Mouse (Mus musculus) gastrocnemius, adult 8-10 months (tissue): ENCODE measurements around the gene Arhgef6. TPM values are rescaled to one million over a fixed set of nuclear protein-coding genes. Genes with fewer than 3 reads are reported as not detected.
A peak's percentile ranks its signal among the peaks of the same experiment; 100 is the strongest.

Experiments
- DNase-seq, 2 experiments: peaks; one replicate each; pipeline ENCODE4 v3.0.0; 2022; ENCODE audit warnings: low spot score in 2 of 2
- total RNA-seq, 4 experiments: library from RNA; stranded (reverse); gene quantifications; 2 replicates each; pipeline ENCODE4 v1.2.4; 2022

Arhgef6 gene
- total RNA-seq, 4 experiments from 2014 or later, result 49.8 to 54.1 (median 52.0) TPM

DNA sequence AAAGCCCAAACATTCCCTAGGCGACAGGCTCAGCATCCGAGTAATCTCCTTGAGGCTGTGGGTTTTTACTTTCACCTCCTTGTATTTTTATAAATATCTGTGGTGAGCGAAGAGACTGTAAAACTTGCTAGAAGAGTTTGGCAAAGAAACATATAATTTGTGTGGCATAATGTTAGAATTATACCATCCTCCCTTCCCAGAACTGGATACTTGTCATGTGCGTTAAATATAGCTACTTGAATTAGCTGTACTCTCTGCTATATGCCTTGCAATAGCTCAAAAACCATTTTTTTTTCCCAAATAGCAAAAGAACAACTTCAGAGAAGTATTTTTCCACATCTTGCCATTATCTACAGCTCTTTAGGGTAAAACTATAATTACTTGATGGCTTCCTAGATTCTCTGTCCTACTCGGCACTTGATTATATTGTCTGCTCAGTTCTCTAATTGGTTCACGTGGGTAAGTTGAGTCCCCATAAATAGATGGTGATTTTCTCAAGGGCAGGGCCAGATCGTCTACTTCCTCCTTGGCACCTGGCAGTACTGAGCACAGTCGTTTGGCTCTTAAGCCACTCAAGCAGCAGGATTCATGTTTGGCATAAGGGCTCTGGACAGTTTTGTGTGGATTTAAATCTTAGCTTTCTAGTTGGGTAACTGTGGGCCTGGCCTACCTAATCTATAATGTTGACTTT, 35.2 kb downstream of the Arhgef6 start:
- DNase-seq, result no peak

DNA sequence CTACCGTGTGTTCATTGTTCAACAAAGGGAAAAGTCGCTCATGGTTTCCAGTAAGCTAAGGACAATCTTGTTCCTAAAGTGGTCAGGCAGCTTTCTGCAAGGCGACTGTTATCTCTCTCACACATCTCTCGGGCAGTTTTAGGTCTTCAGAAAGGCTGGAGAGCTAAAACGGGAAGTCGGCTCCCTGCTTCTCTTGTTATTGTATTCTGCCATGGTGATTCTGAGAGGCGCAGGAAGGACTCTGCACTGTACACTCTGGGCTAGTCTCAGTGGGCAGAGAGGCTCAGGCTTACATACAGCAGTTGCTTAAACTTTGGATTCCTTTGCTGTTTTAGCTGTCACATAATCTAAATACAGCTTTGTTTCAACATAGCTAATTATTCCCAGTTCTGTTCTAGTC, 39.6 kb downstream of the Arhgef6 start:
- DNase-seq, result no peak

DNA sequence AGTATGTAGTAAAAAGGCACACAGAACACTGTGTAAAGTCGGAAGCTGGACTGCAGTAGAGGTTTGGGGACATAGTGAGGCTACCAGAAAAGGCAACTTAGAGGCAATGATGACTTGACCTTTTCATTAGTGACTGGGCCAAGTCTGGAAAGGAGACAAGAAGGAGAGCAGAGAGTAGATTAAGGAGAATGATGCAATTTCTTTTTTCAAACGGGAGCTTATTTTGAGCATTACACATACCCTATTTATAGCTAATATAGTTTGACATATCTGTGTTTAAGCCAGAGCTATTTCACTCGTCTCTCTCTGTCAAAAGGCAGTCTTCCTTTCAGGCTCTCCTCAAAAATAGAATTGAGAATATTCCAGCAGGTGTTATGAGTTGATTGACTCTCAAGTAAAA, 50.1 kb downstream of the Arhgef6 start:
- DNase-seq, result no peak

DNA sequence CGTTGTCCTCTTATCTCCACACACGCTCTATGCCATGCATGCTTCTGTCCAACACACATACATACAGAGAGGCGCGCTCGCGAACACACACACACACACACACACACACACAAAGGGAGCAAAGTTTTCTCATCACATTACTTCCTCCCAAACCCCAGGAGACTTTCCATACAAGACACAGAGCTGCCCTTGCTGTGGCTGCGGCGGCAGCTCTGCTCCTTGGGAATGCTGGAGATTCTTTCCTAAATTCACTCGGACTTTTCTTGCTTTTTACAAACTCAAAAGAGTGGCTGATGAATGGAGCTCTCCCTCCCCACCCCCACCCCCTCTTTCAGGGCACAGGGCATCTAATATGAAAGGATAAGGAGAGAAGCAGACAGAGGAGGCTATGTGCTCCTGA, 52.2 kb downstream of the Arhgef6 start:
- DNase-seq, result no peak

DNA sequence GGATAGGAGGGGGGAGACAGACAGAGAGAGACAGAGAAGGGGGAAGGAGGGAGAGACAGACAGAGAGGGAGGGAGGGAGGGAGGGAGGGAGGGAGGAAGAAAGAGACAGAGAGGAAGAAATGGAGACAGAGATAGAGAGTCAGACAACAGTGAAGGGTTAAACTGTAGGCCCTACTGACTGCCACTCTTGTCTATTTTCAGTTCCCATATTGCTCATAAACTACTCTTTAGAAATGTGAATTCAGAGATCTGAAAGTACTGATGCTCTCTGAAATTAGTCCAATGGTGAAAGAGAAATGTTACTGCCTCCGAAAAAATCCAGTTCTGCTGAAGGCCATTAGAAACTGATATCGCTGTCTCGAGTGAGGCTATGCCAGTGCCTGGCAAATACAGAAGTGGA, 56.3 kb downstream of the Arhgef6 start:
- DNase-seq, result no peak

DNA sequence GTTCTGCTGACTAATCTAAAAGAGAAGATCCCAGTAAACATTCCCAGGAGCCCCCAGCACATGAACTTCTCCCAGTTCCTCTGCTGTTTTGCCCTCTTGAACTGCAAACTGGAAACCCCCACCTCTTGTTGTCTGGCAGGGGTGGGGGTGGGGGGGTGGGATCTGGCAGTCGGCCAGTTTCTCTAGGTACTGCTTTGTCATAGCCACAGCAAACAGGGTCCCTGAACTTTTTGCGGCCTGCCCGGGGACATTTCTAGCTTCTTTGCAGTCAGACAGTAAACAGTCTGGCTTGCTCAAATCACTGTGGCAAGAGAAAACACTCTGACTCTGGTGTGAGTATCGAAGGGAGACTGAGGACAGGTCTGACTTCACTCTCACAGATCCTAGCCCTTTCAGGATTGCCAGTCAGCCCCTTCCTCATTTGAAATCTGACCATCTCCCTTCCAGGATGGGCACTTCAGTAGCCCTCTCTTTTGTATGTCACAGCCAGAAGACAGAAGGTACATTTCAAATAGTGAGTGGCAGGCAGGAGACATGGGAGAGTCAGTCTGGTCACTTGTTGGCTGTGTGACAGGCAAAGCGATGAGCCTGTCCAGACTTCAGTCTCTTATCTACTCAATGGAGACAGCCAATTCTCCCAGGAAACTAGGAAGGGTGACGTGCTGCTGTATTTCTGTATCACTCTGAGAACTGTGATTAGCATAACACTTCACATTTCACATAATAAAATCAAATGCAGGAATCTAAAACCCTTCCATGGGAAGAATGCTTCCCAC, 60.8 kb downstream of the Arhgef6 start:
- DNase-seq, result no peak

DNA sequence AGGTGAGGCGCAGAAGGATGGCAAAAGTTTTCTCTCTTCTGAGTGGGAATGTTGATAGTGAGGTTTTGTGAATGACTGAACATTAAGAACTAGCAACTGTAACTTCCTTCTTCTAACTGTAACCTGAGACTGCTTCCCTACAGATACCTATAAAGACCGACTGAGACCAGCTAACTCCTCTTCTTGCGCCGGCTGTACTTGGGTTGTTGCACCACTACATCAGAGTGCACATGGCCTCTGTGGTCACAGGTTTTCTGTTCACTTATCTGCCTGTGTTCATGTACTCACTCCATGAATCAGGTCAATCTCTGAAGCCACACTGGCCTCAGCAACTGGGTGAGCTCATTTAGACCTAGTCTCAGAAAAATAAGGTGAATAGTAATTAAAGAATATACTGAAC, 75.0 kb downstream of the Arhgef6 start:
- no peak for DNase-seq

DNA sequence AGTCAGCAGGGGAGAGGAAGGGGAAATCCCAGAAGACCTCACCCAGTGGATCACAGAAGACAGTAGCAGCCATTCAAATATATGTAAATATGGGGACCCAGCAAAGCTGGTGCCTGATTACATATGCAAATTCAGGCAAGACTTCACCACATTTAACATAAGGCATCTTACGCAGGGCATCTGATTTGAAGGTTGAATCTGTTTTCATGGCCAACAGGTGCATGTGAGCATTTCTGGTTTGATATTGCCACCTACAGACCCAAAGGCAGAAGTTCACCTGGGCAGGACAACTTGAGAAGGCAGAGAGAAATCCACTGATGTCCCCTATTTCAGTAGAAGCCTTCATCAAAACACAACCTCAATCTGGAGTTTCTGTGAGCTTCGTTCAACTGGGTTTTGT, 77.8 kb downstream of the Arhgef6 start:
- no peak for DNase-seq

DNA sequence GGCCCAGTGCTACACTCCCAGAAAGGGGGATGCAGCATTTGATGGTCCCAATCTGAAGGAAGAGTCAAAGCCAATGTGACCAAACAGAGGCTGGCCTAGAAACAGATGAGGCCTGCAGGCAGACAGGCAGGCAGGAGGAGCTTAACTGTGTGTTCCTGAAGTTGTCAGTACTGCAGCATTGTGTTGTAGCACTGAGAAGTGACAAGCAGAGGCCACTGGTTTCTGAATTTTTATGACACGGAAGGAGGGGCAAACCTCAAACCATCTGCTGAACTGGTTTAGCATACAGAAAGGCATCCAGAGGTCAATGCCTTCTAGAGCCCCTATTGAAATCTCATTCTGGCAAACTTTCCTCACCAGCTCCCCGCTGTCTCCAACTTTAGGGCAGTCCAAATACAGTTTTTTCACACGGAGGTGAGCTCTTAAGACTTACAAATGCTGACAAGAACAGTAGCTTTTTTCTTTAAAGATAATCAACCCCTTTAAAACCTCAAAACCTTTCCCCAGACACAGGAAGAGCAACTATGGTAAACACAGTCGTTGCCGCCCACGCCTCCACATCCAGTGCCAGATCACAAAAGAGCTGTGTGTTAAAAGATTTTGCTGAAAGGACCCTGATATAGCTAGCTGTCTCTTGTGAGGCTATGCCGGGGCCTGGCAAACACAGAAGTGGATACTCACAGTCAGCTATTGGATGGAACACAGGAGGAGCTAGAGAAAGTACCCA, 85.0 kb downstream of the Arhgef6 start:
- no peak for DNase-seq

DNA sequence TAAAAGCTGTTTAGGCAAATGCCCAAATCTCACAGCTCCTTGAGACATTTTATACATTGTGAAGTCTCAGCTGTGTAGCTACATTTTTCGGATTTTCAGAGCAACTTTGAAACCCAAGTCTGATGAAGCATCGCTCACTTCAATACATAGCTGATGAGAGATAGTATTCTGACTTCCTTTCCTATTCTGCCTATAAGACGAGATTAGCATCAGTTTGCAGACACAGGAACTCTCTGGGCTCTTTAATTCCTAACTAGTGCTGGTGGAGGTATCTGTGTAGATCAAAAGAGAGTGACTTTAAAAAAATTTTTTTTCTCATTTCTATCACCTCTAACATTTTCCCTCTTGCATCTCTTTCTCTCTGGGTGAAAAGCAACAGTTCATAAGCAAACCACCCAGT, 100.0 kb downstream of the Arhgef6 start:
- DNase-seq, result no peak

DNA sequence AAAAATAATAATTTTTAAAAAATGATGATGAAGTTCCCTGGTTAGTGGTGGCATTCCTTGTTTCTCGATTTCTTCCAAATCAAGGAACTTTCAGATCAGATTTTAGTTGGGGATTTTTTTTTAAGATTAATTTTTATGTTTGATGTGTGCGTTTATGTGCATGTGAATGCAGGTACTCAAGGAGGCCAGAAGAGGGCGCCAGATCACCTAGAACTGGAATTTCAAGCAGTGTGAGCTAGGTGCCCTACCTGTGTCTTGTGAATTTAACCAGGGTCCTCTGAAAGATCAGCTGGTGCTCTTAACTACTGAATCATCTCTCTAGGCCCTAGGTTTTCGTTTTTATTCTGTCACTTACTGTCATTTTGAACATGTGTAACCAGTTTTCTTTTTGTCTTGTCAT, 102.5 kb downstream of the Arhgef6 start:
- no peak for DNase-seq

DNA sequence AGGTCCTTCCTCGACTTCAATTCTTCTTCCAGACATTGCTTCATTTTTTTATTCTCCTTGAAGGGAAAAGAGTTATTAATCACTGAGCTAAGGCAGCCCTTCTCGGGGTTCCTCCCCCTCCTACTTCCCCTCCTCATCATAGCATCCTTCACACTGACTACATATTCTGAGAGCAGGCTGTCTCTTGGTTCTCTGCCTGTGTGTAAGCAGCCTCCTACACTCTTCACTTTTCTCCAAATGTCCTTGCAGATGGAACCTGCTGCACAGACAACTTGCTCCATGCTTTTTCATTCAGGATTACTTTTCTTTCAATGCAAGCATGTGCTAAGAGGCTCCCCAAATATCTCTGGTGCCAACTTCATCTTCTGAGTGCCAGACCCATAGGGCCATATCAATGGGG, 104.9 kb downstream of the Arhgef6 start:
- DNase-seq, result no peak

DNA sequence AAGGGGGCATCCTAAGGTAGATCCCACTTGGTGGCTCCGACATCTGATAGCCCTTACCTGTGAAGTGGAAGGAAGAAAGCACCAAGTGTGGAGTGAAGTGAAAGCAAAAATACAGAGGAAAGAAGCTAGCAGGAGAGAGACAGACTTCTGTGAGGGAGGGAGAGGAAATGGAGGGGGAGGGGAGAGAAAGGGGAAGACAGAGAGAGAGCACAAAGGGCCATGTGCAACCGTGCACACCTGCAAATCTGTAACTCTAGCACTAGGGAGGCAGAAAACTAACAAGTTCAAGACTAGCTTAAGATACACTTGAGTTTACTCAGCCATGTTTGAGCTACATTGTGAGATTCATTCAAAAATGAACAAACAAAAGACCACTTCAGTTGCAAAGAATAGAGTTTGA, 110.4 kb downstream of the Arhgef6 start:
- DNase-seq, result no peak

DNA sequence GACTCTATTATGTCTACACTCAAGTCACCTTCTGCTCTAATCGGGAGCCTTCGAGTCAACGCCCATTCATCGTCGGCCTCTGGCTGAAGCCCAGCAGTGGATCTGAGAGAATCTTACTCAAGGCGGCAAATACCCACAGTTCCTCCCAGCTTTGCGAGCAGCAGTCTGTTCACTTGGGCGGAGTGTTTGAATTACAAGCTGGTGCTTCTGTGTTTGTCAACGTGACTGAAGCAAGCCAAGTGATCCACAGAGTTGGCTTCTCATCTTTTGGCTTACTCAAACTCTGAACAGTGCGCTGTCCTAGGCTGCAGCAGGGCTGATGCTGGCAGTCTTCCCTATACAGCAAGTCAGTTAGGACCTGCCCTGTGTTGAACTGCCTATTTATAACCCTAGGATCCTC, 115.2 kb downstream of the Arhgef6 start:
- DNase-seq, result peak in 1 of 2 experiments; percentile 2

DNA sequence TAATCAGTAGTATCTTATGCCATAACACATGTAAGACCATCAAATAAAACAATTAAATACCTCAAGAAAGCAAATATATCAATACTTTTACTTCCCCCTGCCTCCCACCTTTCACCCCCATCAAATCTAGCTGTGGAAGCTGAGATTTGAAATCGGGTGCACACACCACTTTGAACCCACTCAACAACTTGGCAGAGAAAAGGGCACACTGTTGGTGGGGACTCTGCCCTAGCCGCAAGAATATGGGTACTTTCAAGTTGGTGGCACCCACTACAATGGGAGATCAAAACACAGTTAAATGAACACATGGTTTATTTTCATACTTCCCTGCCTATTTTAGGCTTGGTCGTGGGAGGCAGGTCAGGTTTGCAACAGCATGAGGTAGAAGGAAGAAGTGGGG, 116.6 kb downstream of the Arhgef6 start:
- DNase-seq, result no peak

DNA sequence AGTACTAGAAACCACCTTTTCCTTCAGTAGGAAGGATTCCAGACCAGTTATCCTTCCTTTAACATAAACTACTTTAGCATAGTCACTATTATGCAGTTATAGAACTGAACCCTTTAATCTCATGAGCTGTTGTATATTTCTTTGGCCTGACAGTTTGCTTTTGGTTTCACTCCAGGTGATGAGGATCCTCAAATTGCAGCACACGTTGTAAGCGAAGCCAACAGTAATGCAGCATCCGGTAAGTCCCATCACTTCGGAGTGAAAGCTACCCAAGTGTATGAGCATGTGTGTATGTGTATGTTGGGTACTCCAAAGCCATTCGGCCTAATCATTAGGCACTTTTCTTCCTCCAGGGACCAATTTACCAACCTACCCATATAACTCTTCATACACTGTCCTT, 119.0 kb downstream of the Arhgef6 start:
- DNase-seq, result no peak

DNA sequence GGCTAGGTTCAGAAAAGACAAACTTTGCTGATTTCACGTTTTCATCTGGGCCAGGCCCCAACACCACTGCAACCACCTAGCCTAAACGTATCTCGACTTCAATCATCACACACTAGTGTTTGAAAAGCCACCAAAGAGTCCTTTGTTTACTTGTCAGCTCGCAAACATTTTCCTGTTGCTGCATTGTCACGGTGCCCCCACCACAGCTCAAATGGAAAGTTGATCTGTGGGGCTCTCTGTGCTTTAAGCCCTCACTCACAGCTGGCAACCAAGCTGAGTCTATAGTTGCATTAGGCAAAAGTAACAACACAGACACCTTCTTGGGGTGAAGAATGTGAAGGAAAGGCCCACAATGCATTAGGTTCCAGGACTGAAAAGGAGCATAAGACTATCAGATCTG, 122.3 kb downstream of the Arhgef6 start:
- DNase-seq, result no peak

DNA sequence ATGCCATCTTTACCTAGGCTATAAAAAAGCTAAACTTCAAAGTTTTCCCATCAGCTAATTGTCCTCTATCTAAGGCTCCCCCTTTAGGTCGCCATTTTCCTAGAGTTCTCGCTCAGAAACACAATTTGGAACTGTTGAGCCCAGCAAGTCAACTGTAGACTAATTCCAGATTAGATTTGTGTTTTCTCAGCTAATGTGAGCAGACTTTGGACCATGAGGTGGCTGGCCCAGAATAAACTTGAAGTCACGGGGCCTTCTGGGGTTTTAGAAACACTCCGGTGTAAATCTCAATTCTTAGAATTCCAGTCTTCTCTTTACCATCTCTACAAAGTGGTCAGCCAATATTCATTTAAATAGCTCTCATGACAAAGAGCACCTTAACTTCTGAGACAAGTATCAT, 123.0 kb downstream of the Arhgef6 start:
- DNase-seq, result no peak

DNA sequence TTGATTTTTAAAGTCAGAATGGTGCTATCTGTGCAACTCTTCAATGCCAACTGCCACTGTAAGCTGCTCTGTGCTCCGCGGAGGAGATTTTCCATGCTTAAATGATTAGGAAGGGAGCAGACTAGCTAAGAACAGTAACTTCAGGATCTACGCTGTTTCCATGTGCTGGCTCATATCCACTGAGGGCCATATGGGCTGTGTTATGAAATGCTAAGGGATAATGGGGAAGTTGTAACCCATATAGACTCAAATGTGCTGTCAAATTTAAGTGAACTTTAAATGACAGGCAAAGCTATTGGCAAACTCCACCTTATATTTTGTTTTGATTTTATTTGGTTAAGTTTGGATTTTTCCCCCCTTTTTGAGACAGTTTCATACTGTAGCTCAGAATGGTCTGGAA, 125.7 kb downstream of the Arhgef6 start:
- DNase-seq, result no peak

DNA sequence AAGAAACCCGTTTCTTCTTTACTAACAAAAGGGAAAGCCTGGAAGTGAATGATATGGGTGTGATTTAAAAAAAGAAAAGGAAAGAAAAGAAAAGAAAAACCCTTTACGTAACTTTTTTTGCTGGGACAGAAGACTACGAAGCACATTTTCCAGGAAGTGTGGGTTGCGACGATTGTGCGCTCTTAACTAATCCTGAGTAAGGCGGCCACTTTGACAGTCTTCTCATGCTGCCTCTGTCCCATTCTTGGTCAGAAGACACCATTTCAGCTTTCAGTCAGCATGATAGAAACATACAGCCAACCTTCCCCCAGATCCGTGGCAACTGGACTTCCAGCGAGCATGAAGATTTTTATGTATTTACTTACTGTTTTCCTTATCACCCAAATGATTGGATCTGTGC, 126.7 kb downstream of the Arhgef6 start, which contains the start of gene Cd40lg:
Gene Cd40lg (plus strand): TSS at position 268 of the 400 bp plus-strand sequence.
- no peak for DNase-seq

DNA sequence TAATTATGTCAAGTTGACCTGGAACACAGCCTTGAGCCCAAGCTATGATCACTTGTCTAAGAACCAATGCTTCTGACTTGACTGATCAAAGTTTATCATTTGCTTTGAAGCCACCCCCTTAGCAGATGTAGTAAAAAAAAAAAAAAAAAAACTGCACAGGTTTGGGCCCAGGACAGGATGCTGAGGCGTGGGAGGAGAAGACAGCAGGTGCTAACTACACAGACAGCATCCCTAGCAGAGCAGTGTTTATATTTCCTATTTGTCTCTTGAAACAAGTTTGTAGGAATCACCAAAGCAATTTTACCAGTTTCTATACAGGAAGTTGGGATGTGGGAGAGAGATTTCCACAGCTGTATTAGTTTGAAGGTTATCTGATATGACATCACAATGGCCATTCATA, 127.9 kb downstream of the Arhgef6 start:
- DNase-seq, result no peak

DNA sequence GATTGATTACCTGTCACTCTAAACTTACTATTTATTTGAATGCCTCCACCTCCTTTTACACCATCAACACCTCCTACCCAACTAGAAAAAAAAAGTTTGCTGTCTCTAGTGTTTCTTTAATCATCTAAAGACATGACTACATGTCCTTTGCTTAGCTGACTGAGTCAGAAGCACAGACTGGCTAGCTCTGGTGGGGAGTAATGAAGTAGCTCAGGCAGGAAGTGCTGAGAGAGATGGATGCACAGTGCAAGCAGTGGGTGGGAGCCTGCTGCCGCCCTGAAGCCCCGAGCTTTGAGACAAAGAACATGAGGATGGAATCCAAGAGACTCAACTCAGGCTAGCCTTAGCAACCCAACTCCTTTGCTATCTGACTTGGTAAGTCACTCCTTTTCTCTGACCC, 138.1 kb downstream of the Arhgef6 start:
- no peak for DNase-seq
